In genomic region chr19:22448340-22449288, GRCm38 (mm10) we compare ENCODE assay signal across 8 mouse cellular contexts.
DNase-seq lines count a peak whose midpoint lies in the region; ATAC-seq lines count a peak whose summit lies in the region.

No protein-coding gene starts in this region.

- peak overlapping the region; percentile 35 for H3K4me3 ChIP-seq in neural tube, embryonic 11.5 days (ENCODE audit: low read depth, low read length)
- peak overlapping the region; percentile 39 for H3K4me3 ChIP-seq in limb, embryonic 12.5 days (replicated peaks)
- no peak overlapping the region for H3K4me3 ChIP-seq in liver, embryonic 12.5 days

- no peaks in the 10 kb centered on the region for H3K27me3 ChIP-seq in neural tube, embryonic 11.5 days (ENCODE audit: control insufficient read depth, insufficient read depth, low read length)
- H3K27me3 ChIP-seq in limb, embryonic 12.5 days = no peaks in the 10 kb centered on the region
- H3K27me3 ChIP-seq in liver, embryonic 12.5 days (replicated peaks) = no peaks in the 10 kb centered on the region; the same call in 1 of the 2 replicates

- WGBS in neural tube, embryonic 11.5 days = 31% methylated on average over 20 of the region's 20 CpGs
- WGBS in limb, embryonic 12.5 days = 35% methylated on average over 20 of the region's 20 CpGs
- WGBS in liver, embryonic 12.5 days (ENCODE audit: insufficient replicate concordance) = 36% methylated on average over 20 of the region's 20 CpGs

- no peaks in the 10 kb centered on the region for H3K36me3 ChIP-seq in neural tube, embryonic 11.5 days (ENCODE audit: control insufficient read depth, insufficient read depth, low read length)
- H3K36me3 ChIP-seq in limb, embryonic 12.5 days = no peaks in the 10 kb centered on the region
- no peaks in the 10 kb centered on the region for H3K36me3 ChIP-seq in liver, embryonic 12.5 days

- H3K4me2 ChIP-seq in neural tube, embryonic 11.5 days (ENCODE audit: low read depth) = peak overlapping the region; percentile 66
- peak overlapping the region; percentile 75 for H3K4me2 ChIP-seq in limb, embryonic 12.5 days
- no peak overlapping the region for H3K4me2 ChIP-seq in liver, embryonic 12.5 days

- no peak overlapping the region; the same call in 1 of the 2 replicates for H3K9ac ChIP-seq in neural tube, embryonic 11.5 days (ENCODE audit: low read length)
- H3K9ac ChIP-seq in limb, embryonic 12.5 days (replicated peaks) = no peak overlapping the region
- no peak overlapping the region for H3K9ac ChIP-seq in liver, embryonic 12.5 days

- DNase-seq in cerebellum, adult 11-12 months = no peak
- DNase-seq in neural tube, embryonic 11.5 days (ENCODE audit: low spot score) = no peak
- DNase-seq in neural tube, embryonic 10.5 days (ENCODE audit: extremely low spot score, low spot score) = no peak
- no peak for DNase-seq in adrenal gland, postnatal 10 days
- DNase-seq in left cerebral cortex, adult 18-20 months (ENCODE audit: low spot score in 2 of 2) = no peak

- H3K27ac ChIP-seq in neural tube, embryonic 11.5 days (ENCODE audit: low read depth, low read length) = no peak overlapping the region
- no peak overlapping the region for H3K27ac ChIP-seq in limb, embryonic 12.5 days
- H3K27ac ChIP-seq in liver, embryonic 12.5 days = no peak overlapping the region

- peaks cover 7% of the 10 kb centered on the region; the same call in 1 of the 2 replicates for H3K4me1 ChIP-seq in neural tube, embryonic 11.5 days (ENCODE audit: control insufficient read depth, insufficient read depth, low read length)
- no peaks in the 10 kb centered on the region; the same call in 1 of the 2 replicates for H3K4me1 ChIP-seq in limb, embryonic 12.5 days (replicated peaks)
- no peaks in the 10 kb centered on the region for H3K4me1 ChIP-seq in liver, embryonic 12.5 days

- peak; percentile 43; the same call in 1 of the 2 replicates for ATAC-seq in cerebellum, adult (ENCODE audit: insufficient number of reproducible peaks, low FRiP score, low TSS enrichment)
- ATAC-seq in neural tube, embryonic 11.5 days (ENCODE audit: insufficient read depth, low FRiP score, low TSS enrichment) = peak; percentile 45
- ATAC-seq in limb, embryonic 12.5 days (ENCODE audit: insufficient number of reproducible peaks, insufficient read depth, low FRiP score, low TSS enrichment, low read depth) = no peak
- no peak for ATAC-seq in liver, embryonic 12.5 days

- no peaks in the 10 kb centered on the region for H3K9me3 ChIP-seq in neural tube, embryonic 11.5 days (ENCODE audit: control insufficient read depth, low read length)
- no peaks in the 10 kb centered on the region for H3K9me3 ChIP-seq in limb, embryonic 12.5 days
- H3K9me3 ChIP-seq in liver, embryonic 12.5 days (replicated peaks) = no peaks in the 10 kb centered on the region

Comparison
In these comparisons a context has a peak if more than half of its experiments do, and no peak if none do; other contexts are left out.
1. ATAC-seq: peak in cerebellum, adult (single experiment) and neural tube, embryonic 11.5 days (single experiment); none in limb, embryonic 12.5 days (single experiment) and liver, embryonic 12.5 days (single experiment).